Mouse (Mus musculus) gastrocnemius, adult 2 months (tissue): ENCODE measurements around the gene Med13l. TPM values are rescaled to one million over a fixed set of nuclear protein-coding genes. Genes with fewer than 3 reads are reported as not detected.
A peak's percentile ranks its signal among the peaks of the same experiment; 100 is the strongest.

Experiments
- DNase-seq: peaks from one replicate; pipeline ENCODE4 v3.0.0; 2022
- H3K27ac ChIP-seq: fragments of 200-600 bp; 2 replicates; pipeline ENCODE4 v1.8.1; 2022; ENCODE audit warnings: mild to moderate bottlenecking
- H3K4me3 ChIP-seq: fragments of 200-600 bp; 2 replicates; pipeline ENCODE4 v1.8.1; 2022; ENCODE audit warnings: mild to moderate bottlenecking, moderate library complexity
- CTCF ChIP-seq: fragments of 200-600 bp; IDR thresholded peaks from 2 replicates; pipeline ENCODE4 v1.8.1; 2022; ENCODE audit warnings: antibody characterized with exemption, mild to moderate bottlenecking, moderate library complexity
- intact Hi-C: fragments of 180-260 bp; cut with DNase I; formaldehyde crosslinking; loops from one replicate; pipeline ENCODE4 v1.15.1; 2025
- total RNA-seq, 2 experiments: library from RNA; stranded (reverse); gene quantifications; 2 replicates each; pipeline ENCODE4 v1.2.3; 2021

Med13l gene
- total RNA-seq, 2 experiments from 2014 or later = 21.5 to 28.3 TPM

DNA sequence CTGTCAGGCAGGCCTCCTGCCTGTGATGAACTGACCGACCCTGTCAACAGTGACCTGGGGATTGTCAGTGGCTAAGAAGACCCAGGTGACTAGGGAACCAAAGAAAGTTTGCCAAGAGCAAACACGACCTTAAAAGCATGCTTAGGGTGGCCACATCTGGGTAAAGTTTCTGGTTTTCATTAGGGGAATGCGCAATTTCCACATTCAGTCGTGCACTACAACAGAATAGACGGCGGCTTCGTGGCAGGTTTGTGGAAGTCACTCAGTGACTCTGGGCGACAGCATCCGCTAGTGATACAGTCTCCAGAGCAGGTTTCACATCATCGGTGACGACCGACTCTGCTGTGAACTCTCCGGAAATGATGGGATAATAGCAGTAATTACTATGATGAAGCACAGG is 34.0 kb upstream of the Med13l start:
- intact Hi-C loops = no loop called here
- Histone ChIP-seq H3K4me3 (no peak overlapping the region), H3K27ac (no peak overlapping the region)
- DNase-seq = no peak
- no peak for TF ChIP-seq CTCF

DNA sequence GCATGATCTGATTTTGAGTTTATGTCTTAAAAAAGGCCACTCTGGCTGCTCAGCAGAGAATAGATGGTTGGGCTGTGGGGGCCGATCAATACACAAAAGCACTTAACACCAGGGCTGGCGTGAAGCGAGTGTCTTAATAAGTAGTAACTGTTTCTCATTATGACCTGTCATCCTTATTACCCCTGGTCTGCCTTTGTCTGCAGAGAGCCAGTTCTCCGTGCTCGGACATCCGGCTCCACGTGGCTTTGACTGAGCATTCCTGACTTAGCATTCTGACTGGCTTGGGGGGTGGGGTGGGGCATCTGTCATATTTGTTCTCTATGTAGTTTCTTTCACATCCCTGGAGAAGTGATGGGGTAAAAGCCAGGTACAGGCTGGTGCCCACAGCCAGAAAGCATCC is 31.2 kb upstream of the Med13l start:
- Histone ChIP-seq H3K27ac (no peak overlapping the region), H3K4me3 (no peak overlapping the region)
- intact Hi-C loops = no loop called here
- no peak for TF ChIP-seq CTCF
- no peak for DNase-seq

DNA sequence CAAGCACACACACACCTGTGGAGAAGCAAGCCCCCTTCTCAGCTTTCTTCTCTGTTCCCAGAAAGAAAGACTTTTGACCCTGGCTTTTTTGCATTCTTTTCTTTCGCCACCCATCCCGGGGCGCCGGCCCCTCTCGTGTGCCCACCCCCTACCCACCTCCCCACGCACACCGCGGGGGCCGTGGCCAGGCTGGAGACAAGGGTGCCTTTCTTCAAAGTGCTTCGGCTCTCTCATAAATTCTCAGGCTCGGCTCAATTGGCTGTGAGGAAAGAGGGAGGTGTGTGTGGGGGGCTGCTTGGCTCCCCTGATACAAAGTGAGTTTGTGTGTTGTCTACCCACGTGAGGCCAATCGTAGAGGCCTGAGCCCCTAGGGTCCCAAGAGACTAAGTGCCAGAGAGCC is 28.4 kb upstream of the Med13l start:
- DNase-seq = no peak
- H3K4me3 ChIP-seq = no peak overlapping the region
- no peak for TF ChIP-seq CTCF
- intact Hi-C loops = no loop called here
- H3K27ac ChIP-seq = no peak overlapping the region

DNA sequence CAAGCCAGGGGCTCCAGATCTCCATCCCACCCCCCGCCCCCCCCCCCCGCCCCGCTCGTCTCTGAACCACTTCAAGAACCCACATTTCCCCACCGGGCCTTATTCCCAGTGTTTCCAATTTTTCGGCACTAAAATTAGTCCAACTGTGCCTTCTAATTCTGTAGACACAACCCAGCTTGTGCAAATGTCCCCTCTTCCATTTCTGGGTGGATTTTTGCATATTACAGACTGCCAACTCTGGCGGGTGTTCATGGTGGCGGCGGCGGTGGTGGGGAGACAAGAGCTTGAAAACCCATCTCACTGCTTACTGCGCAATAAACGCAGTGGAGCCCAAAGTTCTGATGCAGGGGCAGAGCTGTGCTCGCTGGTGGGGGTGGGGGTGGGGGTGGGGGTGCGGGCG is 27.8 kb upstream of the Med13l start:
- no peak overlapping the region for H3K4me3 ChIP-seq
- no peak for DNase-seq
- TF ChIP-seq CTCF = no peak
- intact Hi-C loops = no loop called here
- no peak overlapping the region for H3K27ac ChIP-seq

DNA sequence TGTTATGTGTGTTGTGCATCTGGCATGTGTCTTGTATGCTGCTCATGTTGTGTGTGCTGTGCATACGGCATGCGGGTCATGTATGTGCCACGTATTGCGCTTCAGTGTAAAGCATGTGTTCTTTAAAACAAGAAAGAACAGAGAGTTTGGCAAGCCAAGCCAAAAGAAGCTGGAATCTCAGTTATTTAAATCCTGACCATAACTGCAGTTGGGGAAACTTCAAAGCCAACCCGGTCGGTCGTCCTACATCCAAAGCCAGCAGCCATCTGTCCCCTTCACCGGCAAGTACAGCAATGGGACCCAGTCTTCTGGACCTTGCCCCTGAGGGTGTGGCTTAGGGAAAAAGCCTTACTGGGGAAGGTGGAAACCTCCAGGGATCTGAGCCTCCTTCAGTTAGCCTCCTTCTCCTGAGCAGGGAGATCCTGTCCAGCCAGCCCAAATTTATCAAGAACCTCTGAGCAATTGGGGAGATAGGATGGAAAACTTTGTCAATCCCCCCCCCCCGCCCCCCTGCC is 26.0 kb upstream of the Med13l start:
- peak overlapping the region; percentile 61; the same call in 1 of the 2 replicates for H3K27ac ChIP-seq
- intact Hi-C loops = no loop called here
- H3K4me3 ChIP-seq = no peak overlapping the region
- TF ChIP-seq CTCF = no peak
- DNase-seq = no peak

DNA sequence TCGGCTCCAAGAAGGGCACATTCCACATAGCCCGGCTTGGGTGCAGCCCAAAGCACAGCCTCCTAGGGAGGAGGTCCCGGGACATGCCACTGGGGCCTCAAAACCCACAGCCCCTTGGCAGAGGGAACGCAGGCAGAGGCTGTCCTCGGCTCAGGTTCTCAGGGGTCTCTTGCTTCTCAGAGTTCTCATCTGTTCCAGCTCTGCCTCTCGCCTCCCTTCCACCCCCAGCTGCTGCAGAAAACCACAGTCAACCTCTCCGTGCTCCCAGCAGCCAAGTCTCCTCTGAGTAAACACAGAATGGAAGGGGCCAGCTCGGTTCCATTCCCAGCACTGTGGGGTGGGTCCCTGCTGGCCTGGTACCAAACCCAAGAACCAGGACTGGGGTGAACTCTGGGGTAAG is 25.3 kb upstream of the Med13l start:
- intact Hi-C loops = no loop called here
- DNase-seq = peak; percentile 37
- H3K4me3 ChIP-seq = 0 out of 2 replicates have a peak overlapping the region, but pooled peaks have one; percentile 11
- H3K27ac ChIP-seq = peak overlapping the region; percentile 61
- TF ChIP-seq CTCF = no peak

DNA sequence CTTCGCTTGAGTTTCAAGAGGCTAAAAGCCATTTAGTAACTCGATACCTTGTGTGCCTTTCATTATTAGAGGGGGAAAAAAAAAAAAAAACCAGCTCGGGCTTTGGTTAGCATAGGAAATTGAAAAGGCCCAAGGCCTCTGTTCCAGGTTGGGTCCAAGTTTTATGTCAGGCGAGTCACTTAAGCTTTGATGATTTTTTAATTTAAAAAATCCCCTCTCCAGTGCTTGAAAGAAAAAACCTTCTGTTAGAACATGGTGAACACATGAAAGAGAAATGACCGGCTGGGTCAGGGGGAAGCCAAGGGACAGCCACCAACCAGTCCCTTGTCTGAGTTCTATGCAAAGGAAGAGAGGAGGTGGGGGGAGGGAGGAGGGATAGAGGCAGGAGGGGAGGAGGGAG is 22.0 kb upstream of the Med13l start:
- H3K4me3 ChIP-seq = no peak overlapping the region
- no peak for TF ChIP-seq CTCF
- intact Hi-C loops = no loop called here
- H3K27ac ChIP-seq = no peak overlapping the region
- no peak for DNase-seq

DNA sequence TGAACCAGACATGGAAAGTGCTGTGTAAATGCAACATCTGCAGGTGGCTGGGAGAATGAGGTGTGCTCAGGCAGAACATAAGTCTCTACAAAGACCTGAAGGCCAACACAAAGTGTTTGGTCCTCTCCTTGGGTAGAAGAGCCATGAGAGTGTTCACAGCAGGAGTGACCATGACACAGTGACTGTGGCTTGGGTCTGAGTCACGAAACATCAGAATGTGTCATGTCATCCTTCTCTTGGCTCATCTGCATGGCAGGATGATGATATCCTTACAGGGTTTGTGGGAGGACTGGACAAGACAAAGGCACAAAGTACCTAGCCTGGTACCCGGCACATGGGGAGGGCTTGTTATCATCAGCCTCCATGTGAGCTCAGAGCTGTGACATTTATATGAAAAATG is 16.7 kb upstream of the Med13l start:
- intact Hi-C loops = no loop called here
- H3K27ac ChIP-seq = no peak overlapping the region
- no peak for TF ChIP-seq CTCF
- H3K4me3 ChIP-seq = no peak overlapping the region
- no peak for DNase-seq

DNA sequence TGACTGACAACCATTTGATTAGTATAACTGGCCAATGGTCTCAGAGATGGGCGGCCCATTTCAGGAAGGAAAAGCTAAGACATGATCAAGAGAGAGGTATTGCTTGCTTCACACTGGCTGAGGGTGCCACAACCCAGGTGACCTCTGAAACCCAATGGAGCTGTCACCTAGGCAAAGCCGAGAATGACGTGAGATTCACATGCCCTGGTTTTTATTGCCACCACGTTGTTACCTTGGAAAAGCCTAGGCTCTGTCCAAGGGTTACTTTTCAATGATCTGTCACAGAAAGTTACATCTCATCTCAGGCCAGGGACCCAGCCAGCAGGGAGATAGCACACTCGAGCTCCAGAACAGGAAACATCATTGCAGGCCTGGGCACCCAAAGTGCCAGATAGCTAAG is 10.0 kb upstream of the Med13l start:
- H3K4me3 ChIP-seq = no peak overlapping the region
- H3K27ac ChIP-seq = no peak overlapping the region
- TF ChIP-seq CTCF = no peak
- DNase-seq = no peak
- intact Hi-C loops = no loop called here

DNA sequence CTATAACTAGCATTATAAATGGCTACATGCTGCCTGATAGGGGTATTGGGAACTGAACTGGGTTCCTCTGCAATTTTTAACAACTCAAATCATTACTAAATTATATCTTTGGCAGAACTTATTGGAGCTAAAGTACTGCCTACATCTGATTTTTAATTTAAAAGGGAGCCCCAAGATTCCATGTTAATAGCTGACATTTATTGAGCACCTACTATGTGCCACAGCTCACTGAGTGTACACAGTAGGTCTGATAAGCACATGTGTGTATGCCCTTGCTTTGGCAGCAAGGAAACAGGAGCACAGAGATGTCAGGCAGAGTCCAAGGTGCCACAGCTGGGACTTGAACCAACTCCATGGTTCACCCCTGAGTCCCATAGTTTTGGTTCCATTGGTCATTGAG is 7.2 kb upstream of the Med13l start:
- Histone ChIP-seq H3K4me3 (no peak overlapping the region), H3K27ac (no peak overlapping the region)
- intact Hi-C loops = no loop called here
- TF ChIP-seq CTCF = no peak
- no peak for DNase-seq

DNA sequence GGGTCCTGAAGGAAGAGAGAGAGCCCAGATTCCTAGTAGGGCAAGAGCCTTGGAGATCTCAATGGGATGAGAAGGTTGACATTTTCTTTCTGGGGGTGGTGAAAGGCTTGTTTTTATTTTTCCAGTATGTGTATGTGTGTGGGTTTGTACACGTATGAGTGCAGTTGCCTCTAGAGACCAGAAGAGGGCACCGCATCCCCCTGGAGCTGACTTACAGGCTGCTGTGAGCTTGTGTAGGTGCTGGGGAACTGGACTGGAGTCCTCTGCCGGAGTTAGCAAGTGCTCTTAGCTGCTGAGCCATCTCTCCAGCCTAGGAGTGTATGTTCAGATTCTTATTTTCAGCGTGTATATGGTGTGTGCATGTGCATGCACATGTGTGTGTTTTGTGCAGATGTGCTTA is 5.2 kb upstream of the Med13l start:
- TF ChIP-seq CTCF = peak; percentile 8; the same call in 1 of the 2 replicates
- intact Hi-C loops = loop anchor here (5.0 kb wide), 3 partner anchors 93 to 173 kb away; no protein-coding TSS in a partner anchor
- H3K27ac ChIP-seq = no peak overlapping the region
- DNase-seq = no peak
- no peak overlapping the region for H3K4me3 ChIP-seq

DNA sequence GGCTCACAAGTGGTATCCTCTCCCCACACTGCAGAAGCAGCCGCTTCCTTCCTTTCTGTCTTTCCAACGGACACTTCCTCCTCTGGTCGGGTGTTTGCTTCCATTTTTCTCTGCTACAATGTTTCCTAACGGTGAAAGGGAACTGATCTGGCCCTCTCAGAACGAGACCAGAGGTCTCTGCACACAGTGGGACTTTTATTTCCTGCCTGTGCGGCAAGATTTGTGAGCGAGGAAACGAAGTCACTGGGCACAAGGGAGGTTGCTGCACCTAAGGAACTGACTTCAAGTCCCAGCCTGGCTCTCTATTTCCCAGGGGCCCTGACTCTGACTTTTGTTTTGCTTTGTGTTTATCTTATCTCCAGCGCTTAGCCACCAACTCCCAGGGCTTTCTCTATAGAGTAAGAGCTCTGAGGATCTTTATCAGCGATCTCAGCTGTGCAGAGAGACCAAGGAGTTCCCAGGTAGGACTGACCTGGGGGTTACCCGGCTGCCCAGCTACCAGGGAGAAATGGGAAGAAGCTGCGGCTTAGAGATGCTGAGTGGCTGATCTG is 4.0 kb upstream of the Med13l start:
- no peak for TF ChIP-seq CTCF
- no peak for DNase-seq
- intact Hi-C loops = loop anchor here (5.0 kb wide), 3 partner anchors 94 to 174 kb away; no protein-coding TSS in a partner anchor
- Histone ChIP-seq H3K27ac (no peak overlapping the region), H3K4me3 (no peak overlapping the region)

DNA sequence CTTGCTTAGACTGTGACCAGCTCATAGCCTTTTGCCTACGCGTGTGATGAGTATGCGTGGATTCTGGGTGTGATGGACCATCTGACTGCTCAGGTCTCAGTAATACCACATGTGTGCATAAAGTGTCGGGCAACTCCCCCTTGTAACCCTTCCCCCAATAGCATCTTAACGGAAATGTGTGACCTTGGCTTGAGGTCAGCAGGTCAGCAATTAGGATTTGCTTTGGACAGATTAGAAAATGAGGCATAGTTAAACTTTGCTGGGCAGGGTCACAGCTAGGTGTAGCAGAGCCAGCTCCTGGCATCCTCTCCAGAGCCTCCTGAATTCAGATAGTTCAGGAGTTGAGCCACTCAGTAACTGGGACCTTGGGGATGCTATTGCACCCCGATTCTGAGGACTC is 1.6 kb upstream of the Med13l start:
- no peak for TF ChIP-seq CTCF
- Histone ChIP-seq H3K4me3 (no peak overlapping the region), H3K27ac (no peak overlapping the region)
- intact Hi-C loops = loop anchor here (5.0 kb wide), 3 partner anchors 97 to 177 kb away; no protein-coding TSS in a partner anchor
- no peak for DNase-seq
